Mouse (Mus musculus) neural tube, embryonic 12.5 days (tissue): ENCODE data around the gene Npb. TPM values are rescaled to one million over a fixed set of nuclear protein-coding genes. Genes with fewer than 3 reads are reported as not detected.

Experiments used
- ATAC-seq: fragments of 200-750 bp; cut with Nextera tagmentation; 2 replicates; pipeline ENCODE4 v1.8.0; 2017; ENCODE audit warnings: low read depth, mild to moderate bottlenecking, moderate TSS enrichment, moderate library complexity; ENCODE audit not compliant: low FRiP score
- H3K27ac ChIP-seq: fragments of 300-500 bp; sonication (generic); 2 replicates; pipeline ENCODE4 v1.5.1; 2016
- H3K27me3 ChIP-seq: fragments of 300-500 bp; sonication (generic); replicated peaks from 2 replicates; pipeline ENCODE4 v1.6.1; 2016; ENCODE audit warnings: mild to moderate bottlenecking
- H3K36me3 ChIP-seq: fragments of 300-500 bp; sonication (generic); 2 replicates; pipeline ENCODE4 v1.6.1; 2016; ENCODE audit warnings: mild to moderate bottlenecking
- H3K4me1 ChIP-seq: fragments of 300-500 bp; sonication (generic); 2 replicates; pipeline ENCODE4 v1.6.1; 2016
- H3K4me2 ChIP-seq: fragments of 300-500 bp; sonication (generic); replicated peaks from 2 replicates; pipeline ENCODE4 v1.6.1; 2016; ENCODE audit warnings: mild to moderate bottlenecking
- H3K4me3 ChIP-seq: fragments of 300-500 bp; sonication (generic); 2 replicates; pipeline ENCODE4 v1.5.1; 2016
- H3K9ac ChIP-seq: fragments of 300-500 bp; sonication (generic); 2 replicates; pipeline ENCODE4 v1.6.1; 2016; ENCODE audit warnings: mild to moderate bottlenecking
- H3K9me3 ChIP-seq: fragments of 300-500 bp; sonication (generic); 2 replicates; pipeline ENCODE4 v1.6.1; 2016; ENCODE audit warnings: mild to moderate bottlenecking
- WGBS: fragments of 180-500 bp; shearing (Covaris S2); methylation state at CpG from one replicate; pipeline ENCODE4 v1.1.7; 2016; 5-methylcytosine and 5-hydroxymethylcytosine counted together
- polyA plus RNA-seq: library from polyadenylated mRNA; unstranded; fragments of >200 nt; fragmentation: Nextera tagmentation; extraction: Ambion mirVana; gene quantifications from 2 replicates; pipeline ENCODE4 v1.2.1, GENCODE M21; 2016

Npb gene
- polyA plus RNA-seq, 1 experiment from 2014 or later, result 0.80 TPM

- Histone ChIP-seq H3K9me3 (no peaks in the 10 kb centered on the region), H3K27me3 (peaks cover 22% of the 10 kb centered on the region), H3K36me3 (peaks cover 69% of the 10 kb centered on the region), H3K4me2 (no peak overlapping the region), H3K9ac (no peak overlapping the region), H3K4me1 (peaks cover 16% of the 10 kb centered on the region), H3K27ac (no peak overlapping the region), H3K4me3 (no peak overlapping the region)
- WGBS, result 77% methylated on average over 4 of the region's 4 CpGs
- no peak for ATAC-seq
These were observed 1.5 kb upstream of the Npb start for GRCm38 (mm10) chr11:120606764-120607163.

DNA sequence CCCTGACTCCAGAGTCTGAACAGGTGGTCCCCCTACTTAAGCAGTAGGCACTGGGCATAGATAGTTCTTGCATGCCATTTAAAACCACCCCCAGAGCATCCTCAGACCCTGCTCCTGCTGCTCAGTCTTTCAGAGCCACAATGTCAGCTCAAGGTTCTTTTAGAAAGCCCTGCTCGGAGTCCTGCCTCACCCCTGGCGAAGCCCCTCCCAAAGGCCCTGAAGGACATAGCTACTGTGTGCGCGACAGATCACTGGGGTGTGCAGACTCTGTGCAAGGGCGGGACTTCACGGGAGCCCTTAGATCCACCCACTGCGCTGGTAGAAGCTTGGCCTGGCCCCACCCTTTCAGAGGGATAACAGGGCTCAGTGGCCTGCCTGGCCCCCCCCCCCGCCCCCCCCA lies 973 bp downstream of the Npb start:
- Histone ChIP-seq H3K9me3 (no peaks in the 10 kb centered on the region), H3K4me1 (peaks cover 16% of the 10 kb centered on the region), H3K4me3 (no peak overlapping the region), H3K27me3 (peaks cover 22% of the 10 kb centered on the region), H3K4me2 (no peak overlapping the region), H3K9ac (0 out of 2 replicates have a peak overlapping the region, but pooled peaks have one; percentile 48), H3K27ac (no peak overlapping the region), H3K36me3 (peaks cover 70% of the 10 kb centered on the region)
- no peak for ATAC-seq
- WGBS, result 45% methylated on average over 8 of the region's 8 CpGs

DNA sequence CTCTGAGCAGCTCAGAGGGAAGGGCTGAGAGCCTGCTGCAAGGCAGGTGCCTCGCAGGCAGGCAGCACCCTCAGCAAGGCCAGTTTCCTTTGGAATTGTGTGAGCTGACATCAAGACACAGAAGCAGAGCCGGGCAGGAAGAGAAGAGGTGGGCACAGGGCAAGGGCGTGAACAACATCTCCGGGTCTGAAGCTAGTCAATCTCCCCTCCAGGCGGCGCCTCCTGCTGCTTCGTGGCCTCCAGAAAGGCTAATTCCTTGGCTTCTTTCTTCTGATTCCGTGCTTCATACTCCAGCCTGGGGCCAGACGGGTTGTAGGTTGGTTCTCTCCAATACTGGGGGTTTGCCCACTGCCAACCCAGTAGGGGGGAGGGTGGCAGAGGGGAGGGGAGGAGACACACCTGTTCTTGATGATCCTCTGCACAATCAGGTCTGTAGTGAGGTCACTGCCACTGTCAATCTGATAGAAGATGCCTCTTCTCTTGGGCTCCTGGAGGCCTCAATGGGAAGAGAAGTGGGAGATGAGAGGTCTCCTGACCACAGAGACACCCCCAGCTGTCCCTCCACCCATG lies 2.3 kb downstream of the Npb start:
- peaks cover 66% of the 10 kb centered on the region for H3K36me3 ChIP-seq
- H3K9ac ChIP-seq, result no peak overlapping the region
- H3K4me1 ChIP-seq, result peaks cover 16% of the 10 kb centered on the region
- no peaks in the 10 kb centered on the region for H3K9me3 ChIP-seq
- no peak overlapping the region for H3K4me3 ChIP-seq
- whole genome bisulfite sequencing, result 83% methylated on average over 9 of the region's 9 CpGs
- no peak for ATAC-seq
- no peak overlapping the region for H3K27ac ChIP-seq
- no peak overlapping the region for H3K4me2 ChIP-seq
- peaks cover 22% of the 10 kb centered on the region for H3K27me3 ChIP-seq

GRCm38 (mm10) chr11:120612763-120613162 lies 4.5 kb downstream of the Npb start:
- Histone ChIP-seq H3K9me3 (no peaks in the 10 kb centered on the region), H3K4me2 (no peak overlapping the region), H3K27ac (no peak overlapping the region), H3K4me1 (peaks cover 32% of the 10 kb centered on the region), H3K4me3 (no peak overlapping the region), H3K27me3 (peaks cover 13% of the 10 kb centered on the region; the same call in 1 of the 2 replicates), H3K36me3 (peaks cover 59% of the 10 kb centered on the region), H3K9ac (no peak overlapping the region)
- ATAC-seq, result no peak
- WGBS, result 55% methylated on average over 6 of the region's 6 CpGs

DNA sequence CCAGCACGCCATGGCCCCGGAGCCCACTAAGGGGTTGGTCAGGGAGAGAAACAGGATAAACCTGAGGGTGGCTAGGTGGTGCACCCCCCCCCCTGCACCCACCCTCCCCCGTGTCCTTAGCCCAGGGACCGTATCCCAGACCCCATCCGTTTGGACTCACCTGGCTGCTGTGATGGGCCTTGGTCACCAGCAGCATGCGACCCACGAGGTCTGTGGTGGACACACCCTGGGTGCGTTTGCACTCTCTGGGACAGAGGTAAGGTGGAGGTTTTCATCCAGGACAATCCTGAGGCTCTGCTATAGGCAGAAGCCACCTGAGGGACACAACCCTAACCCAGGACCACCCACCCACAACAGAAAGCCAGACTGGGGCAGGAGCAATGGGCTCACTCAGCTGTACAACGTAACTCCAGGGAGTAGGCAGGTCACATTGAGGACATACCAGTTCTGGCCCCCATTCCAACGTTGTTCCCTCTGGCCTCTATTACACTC lies 5.2 kb downstream of the Npb start:
- Histone ChIP-seq H3K27me3 (peaks cover 7% of the 10 kb centered on the region; the same call in 1 of the 2 replicates), H3K4me3 (no peak overlapping the region), H3K9me3 (no peaks in the 10 kb centered on the region), H3K9ac (no peak overlapping the region), H3K27ac (no peak overlapping the region), H3K4me2 (no peak overlapping the region), H3K4me1 (peaks cover 27% of the 10 kb centered on the region), H3K36me3 (peaks cover 66% of the 10 kb centered on the region)
- WGBS, result 91% methylated on average over 10 of the region's 10 CpGs
- ATAC-seq, result no peak

- WGBS, result 77% methylated on average over 8 of the region's 8 CpGs
- H3K27ac ChIP-seq, result no peak overlapping the region
- peaks cover 70% of the 10 kb centered on the region for H3K36me3 ChIP-seq
- no peaks in the 10 kb centered on the region for H3K9me3 ChIP-seq
- H3K27me3 ChIP-seq, result peaks cover 6% of the 10 kb centered on the region; the same call in 1 of the 2 replicates
- no peak overlapping the region for H3K9ac ChIP-seq
- ATAC-seq, result no peak
- peaks cover 22% of the 10 kb centered on the region for H3K4me1 ChIP-seq
- no peak overlapping the region for H3K4me2 ChIP-seq
- no peak overlapping the region for H3K4me3 ChIP-seq
These were observed 5.7 kb downstream of the Npb start for GRCm38 (mm10) chr11:120613976-120614375.

GRCm38 (mm10) chr11:120615167-120615566 lies 6.9 kb downstream of the Npb start:
- Histone ChIP-seq H3K9ac (no peak overlapping the region), H3K9me3 (no peaks in the 10 kb centered on the region), H3K27me3 (no peaks in the 10 kb centered on the region), H3K27ac (no peak overlapping the region), H3K4me3 (no peak overlapping the region), H3K4me2 (no peak overlapping the region), H3K36me3 (peaks cover 72% of the 10 kb centered on the region), H3K4me1 (peaks cover 16% of the 10 kb centered on the region)
- WGBS, result 94% methylated on average over 6 of the region's 6 CpGs
- no peak for ATAC-seq

DNA sequence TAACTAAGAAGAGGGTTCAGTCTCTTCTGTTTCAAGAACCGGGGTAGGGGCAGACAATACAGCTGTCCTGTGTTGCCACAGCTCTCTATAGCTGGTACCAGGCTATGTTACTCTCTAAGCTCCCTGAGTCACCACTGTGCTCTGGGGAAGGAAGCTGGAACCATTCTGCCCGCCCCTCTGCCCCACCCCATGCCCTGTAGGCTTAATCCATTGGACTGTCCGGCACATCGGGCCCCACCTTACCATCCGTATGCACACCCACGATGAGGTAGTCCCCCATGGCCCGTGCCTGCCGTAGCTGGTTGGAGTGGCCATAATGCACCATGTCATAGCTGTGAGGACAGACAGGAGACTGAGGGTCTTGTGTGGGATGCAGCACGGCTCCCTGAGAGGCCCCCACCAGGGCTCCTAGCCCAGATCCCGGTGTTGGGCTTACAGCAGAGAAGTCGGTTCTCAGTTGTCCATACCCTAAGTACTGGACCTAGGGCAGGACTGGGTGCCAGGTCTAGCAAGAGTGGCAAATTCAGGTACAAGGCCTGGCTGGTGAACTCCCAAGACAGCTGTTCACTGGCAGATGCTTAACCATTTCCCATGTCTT lies 7.4 kb downstream of the Npb start:
- WGBS, result 92% methylated on average over 11 of the region's 11 CpGs
- no peak overlapping the region for H3K27ac ChIP-seq
- ATAC-seq, result no peak
- H3K9me3 ChIP-seq, result no peaks in the 10 kb centered on the region
- H3K4me1 ChIP-seq, result peaks cover 16% of the 10 kb centered on the region
- H3K4me2 ChIP-seq, result no peak overlapping the region
- H3K27me3 ChIP-seq, result no peaks in the 10 kb centered on the region
- H3K36me3 ChIP-seq, result peaks cover 73% of the 10 kb centered on the region
- H3K9ac ChIP-seq, result no peak overlapping the region
- no peak overlapping the region for H3K4me3 ChIP-seq

DNA sequence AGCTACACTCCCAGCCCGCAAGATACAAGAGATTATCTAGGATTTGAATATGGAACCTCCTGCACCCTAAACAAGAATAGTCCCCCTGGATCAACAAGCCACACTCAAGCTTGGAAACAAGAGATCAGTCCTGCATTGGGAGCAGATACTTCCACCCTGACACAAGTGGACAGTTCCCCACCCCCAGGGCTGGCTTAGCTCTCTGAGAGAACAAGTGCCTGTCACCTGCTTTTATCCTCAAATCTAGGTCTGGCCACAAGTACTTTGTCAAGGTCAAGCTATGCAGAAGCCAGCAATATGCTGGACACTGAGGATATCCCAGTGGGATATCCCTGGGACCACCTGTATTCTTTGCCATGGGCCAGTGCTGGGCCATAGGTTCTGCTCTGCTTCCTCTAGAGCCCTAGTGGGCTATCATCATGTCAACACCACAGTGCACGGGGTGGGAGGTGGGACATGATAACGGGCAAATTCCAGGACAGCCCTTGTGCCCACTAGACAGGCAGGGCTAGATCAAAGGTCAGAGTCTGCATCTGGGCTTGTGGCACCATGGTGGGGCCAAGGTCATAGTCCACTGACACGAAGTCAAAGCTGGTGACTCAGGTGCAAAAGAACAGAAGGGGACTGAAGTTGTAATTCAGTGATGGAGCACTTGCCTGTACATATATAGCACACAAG lies 8.5 kb downstream of the Npb start:
- peaks cover 69% of the 10 kb centered on the region for H3K36me3 ChIP-seq
- no peak overlapping the region for H3K27ac ChIP-seq
- peak overlapping the region; percentile 72 for H3K4me3 ChIP-seq
- H3K4me1 ChIP-seq, result peaks cover 16% of the 10 kb centered on the region
- no peak for ATAC-seq
- peak overlapping the region; percentile 78 for H3K9ac ChIP-seq
- H3K27me3 ChIP-seq, result no peaks in the 10 kb centered on the region
- WGBS, result 51% methylated on average over 4 of the region's 4 CpGs
- H3K9me3 ChIP-seq, result no peaks in the 10 kb centered on the region
- peak overlapping the region; percentile 85 for H3K4me2 ChIP-seq

DNA sequence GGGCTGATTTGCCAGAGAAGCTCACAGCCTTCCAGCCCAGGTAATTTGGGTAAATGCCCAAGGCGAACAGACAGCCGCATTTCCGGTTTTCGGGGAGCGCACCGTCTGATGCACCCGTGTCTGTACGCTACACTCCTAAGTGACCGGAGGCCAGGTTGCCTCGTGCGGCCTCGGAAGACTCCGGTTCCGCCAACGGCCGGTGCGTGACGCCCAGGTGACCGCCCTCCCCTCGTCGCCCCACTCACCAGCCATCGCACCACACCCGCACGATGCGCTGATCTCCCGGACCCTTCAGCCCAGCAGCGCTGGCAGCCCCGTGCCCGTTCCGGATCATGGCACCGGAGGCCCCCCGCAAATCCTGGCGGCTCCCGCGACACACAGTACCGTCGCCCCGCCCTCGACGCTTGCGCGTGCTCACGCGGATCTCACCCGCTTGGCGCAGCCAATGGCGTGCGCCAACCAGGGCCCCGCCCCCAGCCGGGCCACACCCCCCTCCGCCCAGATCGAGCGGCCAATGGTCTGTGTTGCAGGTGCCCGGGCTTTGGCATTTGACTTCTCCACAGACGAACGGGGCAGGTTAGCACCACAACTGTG lies 9.3 kb downstream of the Npb start, which contains the start of gene Pcyt2:
TSS of gene Pcyt2 (minus strand) at position 418 of the 594 bp plus-strand sequence.
- H3K9me3 ChIP-seq, result no peaks in the 10 kb centered on the region
- H3K4me2 ChIP-seq, result peak within 1 kb of the TSS; percentile 85
- peaks cover 16% of the 10 kb centered on the region for H3K4me1 ChIP-seq
- H3K9ac ChIP-seq, result peak within 1 kb of the TSS; percentile 78
- peak within 1 kb of the TSS; percentile 72 for H3K4me3 ChIP-seq
- peak within 1 kb of the TSS; percentile 46; the same call in 1 of the 2 replicates for H3K27ac ChIP-seq
- no peaks in the 10 kb centered on the region for H3K27me3 ChIP-seq
- WGBS, result under 1% methylated on average over 56 of the region's 56 CpGs
- ATAC-seq, result peak; percentile 92
- peaks cover 69% of the 10 kb centered on the region for H3K36me3 ChIP-seq

- no peak overlapping the region for H3K9ac ChIP-seq
- peak overlapping the region; percentile 85 for H3K4me2 ChIP-seq
- H3K9me3 ChIP-seq, result no peaks in the 10 kb centered on the region
- WGBS, result 94% methylated on average over 25 of the region's 25 CpGs
- ATAC-seq, result no peak
- peaks cover 66% of the 10 kb centered on the region for H3K36me3 ChIP-seq
- H3K4me1 ChIP-seq, result peaks cover 20% of the 10 kb centered on the region
- H3K27ac ChIP-seq, result no peak overlapping the region
- no peaks in the 10 kb centered on the region for H3K27me3 ChIP-seq
- H3K4me3 ChIP-seq, result no peak overlapping the region
These were observed 10.6 kb downstream of the Npb start for GRCm38 (mm10) chr11:120618619-120619535.
